Mouse (Mus musculus): ENCODE measurements around the gene Snx32.
"Not testable (repeated sequence)": the region's sequence is repeated elsewhere in the genome, so short reads cannot be mapped to it uniquely, and the experiment has no call there.

The Snx32 gene

GRCm38 (mm10) chr19:5512091-5513004 is 2.0 kb upstream of the Snx32 start:
- no peak for DNase-seq (ENCODE audit: low spot score)

GRCm38 (mm10) chr19:5511074-5511632 is 815 bp upstream of the Snx32 start:
- no peak for DNase-seq (ENCODE audit: low spot score)

GRCm38 (mm10) chr19:5503687-5504086 is 6.7 kb downstream of the Snx32 start, which contains the start of gene 1700020D05Rik:
TSS of gene 1700020D05Rik (minus strand) at chr19:5503787.
- no peak for DNase-seq (ENCODE audit: low spot score)

DNA sequence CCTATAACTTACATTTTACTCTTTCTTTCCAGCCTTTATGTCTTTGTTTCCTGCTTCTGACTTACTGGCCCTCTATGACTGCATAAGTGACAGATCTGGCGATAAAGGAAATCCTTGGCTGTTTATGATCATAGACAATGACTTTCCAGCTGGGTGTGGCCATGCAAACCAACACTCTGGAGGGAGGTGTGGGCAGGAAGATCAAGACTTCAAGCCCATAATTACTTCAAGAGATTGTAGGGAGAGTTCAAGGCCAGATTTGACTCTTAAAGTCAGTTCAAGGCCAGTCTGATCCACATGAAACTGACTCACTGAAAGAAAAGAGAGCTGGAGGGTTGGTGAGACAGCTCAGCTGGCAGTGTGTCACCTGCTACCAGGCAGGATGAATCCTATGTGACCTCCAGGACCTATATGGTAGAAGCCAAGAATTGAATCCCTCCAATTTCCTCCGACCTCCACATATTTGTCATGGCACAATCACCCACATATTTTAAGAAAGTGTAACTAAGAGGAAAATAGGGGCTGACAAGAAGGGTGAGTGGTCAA is 9.9 kb downstream of the Snx32 start:
- no peak for DNase-seq (ENCODE audit: low spot score)

DNA sequence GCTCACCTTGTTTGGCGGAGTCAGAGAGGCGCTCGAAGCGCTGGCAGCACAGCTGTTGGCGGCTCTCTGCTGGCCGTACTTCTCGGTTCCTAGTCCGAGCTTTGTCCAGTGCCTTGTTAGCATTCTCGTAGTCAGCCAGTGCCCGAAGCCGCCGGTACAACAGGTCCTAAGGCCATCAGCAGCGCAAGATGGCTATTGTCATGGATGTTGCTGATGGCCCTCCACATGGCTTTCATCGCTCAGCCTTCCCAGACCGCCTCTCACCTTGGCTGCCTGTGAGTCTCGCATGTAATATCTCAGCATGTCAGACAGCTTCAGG is 14.3 kb downstream of the Snx32 start:
- no peak for DNase-seq (ENCODE audit: low spot score)

- no peak for DNase-seq (ENCODE audit: low spot score)
Observed at GRCm38 (mm10) chr19:5495353-5496051, 14.8 kb downstream of the Snx32 start.

GRCm38 (mm10) chr19:5494314-5494713 is 16.0 kb downstream of the Snx32 start:
- no peak for DNase-seq (ENCODE audit: low spot score)

DNA sequence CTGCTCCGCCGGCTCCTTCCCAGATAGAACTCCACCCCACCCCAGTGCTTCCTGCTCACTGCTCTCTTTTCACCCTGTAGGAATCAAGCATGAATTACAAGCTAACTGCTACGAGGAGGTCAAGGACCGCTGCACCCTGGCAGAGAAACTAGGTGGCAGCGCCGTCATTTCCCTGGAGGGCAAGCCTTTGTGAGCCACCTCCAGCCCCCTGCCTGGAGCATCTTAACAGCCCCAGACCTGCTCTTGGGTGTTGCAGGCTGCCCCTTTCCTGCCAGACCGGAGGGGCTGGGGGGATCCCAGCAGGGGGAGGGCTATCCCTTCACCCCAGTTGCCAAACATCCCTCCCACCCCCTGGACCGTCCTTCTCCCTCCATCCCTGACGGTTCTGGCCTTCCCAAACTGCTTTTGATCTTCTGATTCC is 17.0 kb downstream of the Snx32 start:
- not testable (repeated sequence) for DNase-seq (ENCODE audit: low spot score)

DNA sequence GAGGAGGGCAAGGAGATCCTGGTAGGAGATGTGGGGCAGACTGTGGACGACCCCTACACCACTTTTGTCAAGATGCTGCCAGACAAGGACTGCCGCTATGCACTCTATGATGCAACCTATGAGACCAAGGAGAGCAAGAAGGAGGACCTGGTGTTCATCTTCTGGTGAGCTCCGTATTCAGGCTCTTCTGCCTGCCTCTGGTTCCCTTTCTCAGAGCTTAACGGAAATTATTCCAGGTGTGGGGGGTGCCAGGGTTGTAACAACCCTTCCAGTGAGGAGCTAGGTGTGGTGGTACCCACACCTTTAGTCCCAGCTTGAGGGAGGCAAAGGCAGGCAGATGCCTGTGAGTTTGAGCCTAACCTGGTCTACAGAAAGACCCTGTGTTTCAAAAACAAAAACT is 17.7 kb downstream of the Snx32 start:
- DNase-seq (ENCODE audit: low spot score): no peak

GRCm38 (mm10) chr19:5490898-5491708 is 19.2 kb downstream of the Snx32 start:
- peak; percentile 77 for DNase-seq (ENCODE audit: low spot score)

DNA sequence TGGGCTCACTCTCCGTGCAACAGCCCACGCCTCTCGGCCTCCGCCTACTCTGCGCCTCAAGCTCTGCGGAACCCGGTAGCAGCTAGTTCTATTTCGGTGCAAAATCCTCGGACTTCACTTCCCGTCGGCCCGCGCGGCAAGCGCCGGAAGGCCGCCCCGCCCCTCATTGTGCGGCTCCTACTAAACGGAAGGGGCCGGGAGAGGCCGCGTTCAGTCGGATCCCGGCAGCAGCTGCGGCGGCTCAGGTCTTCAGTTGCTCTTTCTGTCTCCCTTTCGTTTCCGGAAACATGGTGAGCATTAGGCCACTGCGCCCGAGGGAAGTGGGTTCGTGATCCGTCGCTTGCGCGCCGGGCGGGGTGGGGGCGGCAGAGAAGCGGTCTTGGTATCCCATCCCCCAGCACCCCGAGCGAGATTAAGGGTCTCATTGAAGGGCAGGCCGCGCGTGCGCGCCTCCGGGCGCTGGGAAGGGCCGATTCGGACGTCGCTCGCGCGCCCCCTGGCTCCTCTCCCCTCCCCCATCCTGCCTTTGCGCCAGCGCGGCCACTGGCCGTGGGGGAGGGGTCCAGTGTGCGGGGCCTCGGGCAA is 19.9 kb downstream of the Snx32 start, which contains the start of gene Cfl1:
TSS of gene Cfl1 (plus strand) at position 143 of the 585 bp plus-strand sequence.
- peak; percentile 94 for DNase-seq (ENCODE audit: low spot score)

DNA sequence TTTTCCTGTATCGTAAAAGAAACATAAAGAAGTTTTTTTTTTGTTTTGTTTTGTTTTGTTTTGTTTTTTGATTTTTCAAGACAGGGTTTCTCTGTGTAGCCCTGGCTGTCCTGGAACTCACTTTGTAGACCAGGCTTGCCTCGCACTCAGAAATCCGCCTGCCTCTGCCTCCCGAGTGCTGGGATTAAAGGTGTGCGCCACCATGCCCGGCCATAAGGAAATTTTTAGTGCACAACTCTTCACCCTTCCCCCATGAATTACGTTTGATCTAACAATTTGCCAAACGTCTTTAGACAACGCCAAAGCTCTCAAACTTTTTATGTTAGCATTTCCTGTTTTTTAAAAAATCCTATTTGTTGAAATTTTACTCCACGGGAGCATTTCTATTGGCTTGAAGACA is 20.6 kb downstream of the Snx32 start:
- DNase-seq (ENCODE audit: low spot score): not testable (repeated sequence)

DNA sequence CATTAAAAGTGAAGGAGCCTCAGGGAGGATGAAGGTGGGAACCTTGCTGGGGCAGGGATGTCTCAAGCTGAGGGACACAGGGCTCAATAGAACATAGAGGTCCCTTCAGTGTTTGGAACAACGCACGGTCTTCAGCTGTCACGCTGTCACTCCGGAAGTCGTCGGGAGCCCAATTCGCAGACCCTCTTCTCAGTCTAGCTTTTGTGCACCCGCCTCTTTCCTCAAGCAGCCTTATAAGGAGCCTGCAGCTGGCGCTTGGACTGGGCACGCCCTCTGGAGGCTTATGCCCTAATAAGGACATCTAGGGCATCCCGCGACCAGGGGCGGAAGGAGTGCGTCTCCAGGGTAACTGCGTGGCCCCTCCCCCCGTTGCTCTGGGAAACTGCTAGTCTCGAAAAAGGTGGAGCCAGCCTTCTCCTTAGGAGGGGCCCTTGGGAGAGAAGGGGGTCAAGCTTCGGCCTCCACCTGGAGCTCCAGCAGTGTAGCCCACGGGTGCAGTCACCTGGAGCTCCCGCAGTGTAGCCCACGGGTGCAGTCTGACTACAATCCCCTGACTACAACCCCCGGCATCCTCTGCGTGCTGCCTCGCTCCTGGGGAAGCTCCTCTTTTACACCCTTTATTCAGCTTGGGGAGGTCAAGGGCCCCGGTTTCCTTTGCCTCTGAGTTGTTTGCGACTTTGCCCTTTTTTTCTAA is 21.3 kb downstream of the Snx32 start:
- peak; percentile 97 for DNase-seq (ENCODE audit: low spot score)

DNA sequence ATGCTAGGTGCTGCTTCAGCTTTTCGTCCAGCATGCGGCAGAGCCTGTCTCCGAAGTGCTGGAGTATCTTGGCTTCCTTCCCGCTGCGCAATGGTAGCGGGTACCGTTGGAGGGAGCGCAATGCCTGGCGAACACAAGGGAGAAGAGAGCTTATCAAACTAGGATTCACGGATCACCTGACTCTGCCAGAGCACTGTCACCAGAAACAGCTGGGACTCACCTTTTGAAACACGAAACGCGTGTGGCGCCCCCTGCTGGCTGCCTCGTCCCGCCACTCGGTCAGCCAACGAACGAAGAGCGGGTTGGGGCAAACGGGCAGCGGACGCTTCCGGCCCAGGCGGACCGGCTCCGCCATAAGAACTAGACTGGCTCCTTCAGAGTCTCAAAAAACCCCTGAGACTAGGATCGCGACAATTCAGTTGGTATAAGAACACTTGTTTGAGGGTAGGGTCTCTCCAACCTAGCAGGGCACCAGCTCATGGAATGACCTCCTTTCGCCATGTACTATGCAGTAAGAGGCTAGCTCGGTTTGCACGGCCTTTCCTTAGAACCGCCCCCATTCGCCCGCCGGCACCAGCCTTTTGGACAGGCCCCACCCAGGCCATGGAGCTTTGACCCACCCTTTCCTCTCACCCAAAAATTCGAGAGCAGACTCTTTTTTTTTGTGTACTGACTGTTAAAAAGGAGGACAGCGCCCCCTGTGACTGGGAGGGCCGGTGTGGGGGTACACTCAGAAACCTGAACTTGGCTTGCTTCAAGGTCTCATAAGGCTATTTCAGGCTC is 22.4 kb downstream of the Snx32 start, which contains the start of gene Mus81:
TSS of gene Mus81 (minus strand) at position 635 of the 783 bp plus-strand sequence.
- peak; percentile 95 for DNase-seq (ENCODE audit: low spot score)

GRCm38 (mm10) chr19:5486771-5487170 is 23.6 kb downstream of the Snx32 start:
- DNase-seq (ENCODE audit: low spot score): no peak

- DNase-seq (ENCODE audit: low spot score): no peak
Observed at GRCm38 (mm10) chr19:5486286-5486685, 24.1 kb downstream of the Snx32 start.

- DNase-seq (ENCODE audit: low spot score): no peak
Observed at GRCm38 (mm10) chr19:5485821-5486220, 24.5 kb downstream of the Snx32 start.

GRCm38 (mm10) chr19:5485371-5485770 is 25.0 kb downstream of the Snx32 start:
- no peak for DNase-seq (ENCODE audit: low spot score)

GRCm38 (mm10) chr19:5484496-5484895 is 25.8 kb downstream of the Snx32 start:
- DNase-seq (ENCODE audit: low spot score): no peak
